Mouse (Mus musculus): ENCODE measurements around the gene Map4k5.

Gene Map4k5

GRCm38 (mm10) chr12:69788380-69788779 lies 104.6 kb downstream of the Map4k5 start:
- DNase-seq (ENCODE audit: low read depth) = no peak

- no peak for DNase-seq (ENCODE audit: low read depth)
These were observed 107.5 kb downstream of the Map4k5 start for GRCm38 (mm10) chr12:69785471-69785870.

- DNase-seq (ENCODE audit: low read depth) = no peak
These were observed 109.6 kb downstream of the Map4k5 start for GRCm38 (mm10) chr12:69783247-69784025.

GRCm38 (mm10) chr12:69781935-69782650 lies 110.9 kb downstream of the Map4k5 start:
- DNase-seq (ENCODE audit: low read depth) = no peak

- no peak for DNase-seq (ENCODE audit: low read depth)
These were observed 111.5 kb downstream of the Map4k5 start for GRCm38 (mm10) chr12:69781480-69781879.

- no peak for DNase-seq (ENCODE audit: low read depth)
These were observed 115.0 kb downstream of the Map4k5 start for GRCm38 (mm10) chr12:69777957-69778356.

- no peak for DNase-seq (ENCODE audit: low read depth)
These were observed 115.7 kb downstream of the Map4k5 start for GRCm38 (mm10) chr12:69777341-69777730.

- DNase-seq (ENCODE audit: low read depth) = no peak
These were observed 116.2 kb downstream of the Map4k5 start for GRCm38 (mm10) chr12:69776607-69777340.

- DNase-seq (ENCODE audit: low read depth) = no peak
These were observed 124.2 kb downstream of the Map4k5 start for GRCm38 (mm10) chr12:69768841-69769240.

- no peak for DNase-seq (ENCODE audit: low read depth)
These were observed 125.3 kb downstream of the Map4k5 start for GRCm38 (mm10) chr12:69767476-69768258.

GRCm38 (mm10) chr12:69766185-69766904 lies 126.7 kb downstream of the Map4k5 start:
- no peak for DNase-seq (ENCODE audit: low read depth)

GRCm38 (mm10) chr12:69765543-69765942 lies 127.5 kb downstream of the Map4k5 start:
- DNase-seq (ENCODE audit: low read depth) = no peak

- no peak for DNase-seq (ENCODE audit: low read depth)
These were observed 131.4 kb downstream of the Map4k5 start for GRCm38 (mm10) chr12:69761603-69762002.

- DNase-seq (ENCODE audit: low read depth) = no peak
These were observed 132.1 kb downstream of the Map4k5 start for GRCm38 (mm10) chr12:69760743-69761406.

GRCm38 (mm10) chr12:69760014-69760413 lies 133.0 kb downstream of the Map4k5 start:
- no peak for DNase-seq (ENCODE audit: low read depth)

- DNase-seq (ENCODE audit: low read depth) = no peak
These were observed 133.6 kb downstream of the Map4k5 start for GRCm38 (mm10) chr12:69759267-69759885.

GRCm38 (mm10) chr12:69758221-69759185 lies 134.5 kb downstream of the Map4k5 start:
- no peak for DNase-seq (ENCODE audit: low read depth)

- DNase-seq (ENCODE audit: low read depth) = no peak
These were observed 135.4 kb downstream of the Map4k5 start for GRCm38 (mm10) chr12:69757418-69758141.
